Comparison of ENCODE assay signal across 8 mouse cellular contexts in the genomic region with DNA sequence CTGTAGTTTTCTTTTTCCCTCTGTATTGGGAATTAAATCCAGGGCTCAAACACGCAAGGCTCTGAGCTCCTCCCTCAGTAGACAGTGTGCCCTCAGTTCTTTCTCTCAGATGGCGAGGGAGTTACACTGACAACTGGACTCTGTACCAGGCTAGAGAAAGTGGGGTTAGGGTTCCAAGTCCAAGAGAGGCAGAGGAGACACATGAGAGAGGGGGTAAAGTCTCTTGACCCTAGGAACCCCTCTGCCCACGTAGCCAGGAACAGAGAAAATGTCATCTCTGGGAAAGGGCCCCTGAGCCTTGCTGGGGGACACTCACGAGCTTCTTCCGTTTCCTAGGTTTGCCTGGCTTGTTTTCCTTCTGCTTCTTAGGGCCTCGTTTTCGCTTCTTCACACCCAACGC. TPM values are rescaled to one million over a fixed set of nuclear protein-coding genes. Genes with fewer than 3 reads are reported as not detected.
A peak's percentile ranks its signal among the peaks of the same experiment; 100 is the strongest.
DNase-seq lines count a peak whose midpoint lies in the region; ATAC-seq lines count a peak whose summit lies in the region.

No protein-coding gene starts in this region.

- no peak overlapping the region for H3K4me3 ChIP-seq in heart, embryonic 12.5 days
- H3K4me3 ChIP-seq in forebrain, embryonic 11.5 days (ENCODE audit: low read depth, low read length), result no peak overlapping the region; the same call in 1 of the 2 replicates
- H3K4me3 ChIP-seq in kidney, embryonic 15.5 days (replicated peaks), result peak overlapping the region; percentile 94
- H3K4me3 ChIP-seq in midbrain, embryonic 15.5 days, result no peak overlapping the region

- no peak for ATAC-seq in heart, embryonic 12.5 days (ENCODE audit: insufficient number of reproducible peaks, low FRiP score)
- no peak for ATAC-seq in forebrain, embryonic 11.5 days (replicated peaks; ENCODE audit: low FRiP score)
- no peak for ATAC-seq in kidney, embryonic 15.5 days (replicated peaks; ENCODE audit: low FRiP score)
- ATAC-seq in midbrain, embryonic 15.5 days (replicated peaks), result no peak

- peak overlapping the region; percentile 97 for H3K4me2 ChIP-seq in heart, embryonic 12.5 days
- H3K4me2 ChIP-seq in forebrain, embryonic 11.5 days (ENCODE audit: low read depth, low read length, severe bottlenecking), result no peak overlapping the region
- peak overlapping the region; percentile 87 for H3K4me2 ChIP-seq in kidney, embryonic 15.5 days
- H3K4me2 ChIP-seq in midbrain, embryonic 15.5 days, result peak overlapping the region; percentile 93; the same call in 1 of the 2 replicates

- H3K9me3 ChIP-seq in heart, embryonic 12.5 days (replicated peaks), result no peaks in the 10 kb centered on the region
- H3K9me3 ChIP-seq in forebrain, embryonic 11.5 days (ENCODE audit: control insufficient read depth, low read length), result no peaks in the 10 kb centered on the region
- H3K9me3 ChIP-seq in kidney, embryonic 15.5 days (replicated peaks), result no peaks in the 10 kb centered on the region
- no peaks in the 10 kb centered on the region for H3K9me3 ChIP-seq in midbrain, embryonic 15.5 days

- DNase-seq in heart, postnatal 14 days, result no peak
- DNase-seq in forebrain, embryonic 11.5 days (ENCODE audit: low spot score), result no peak
- no peak for DNase-seq in urinary bladder, postnatal 25 days (ENCODE audit: low spot score)
- no peak for DNase-seq in c-Kit-positive CD71-positive TER-119-positive erythroid progenitor cells, embryonic 14.5 days (ENCODE audit: low spot score)
- DNase-seq in urinary bladder, adult 18-20 months (ENCODE audit: low spot score in 2 of 2), result no peak

- no peaks in the 10 kb centered on the region for H3K27me3 ChIP-seq in heart, embryonic 12.5 days (replicated peaks)
- H3K27me3 ChIP-seq in forebrain, embryonic 11.5 days (ENCODE audit: control insufficient read depth, insufficient read depth, low read length), result no peaks in the 10 kb centered on the region
- H3K27me3 ChIP-seq in kidney, embryonic 15.5 days, result no peaks in the 10 kb centered on the region
- H3K27me3 ChIP-seq in midbrain, embryonic 15.5 days (replicated peaks), result no peaks in the 10 kb centered on the region

- peaks cover 43% of the 10 kb centered on the region for H3K36me3 ChIP-seq in heart, embryonic 12.5 days
- peaks cover 24% of the 10 kb centered on the region for H3K36me3 ChIP-seq in forebrain, embryonic 11.5 days (ENCODE audit: control insufficient read depth, insufficient read depth, low read length)
- H3K36me3 ChIP-seq in kidney, embryonic 15.5 days, result peaks cover 45% of the 10 kb centered on the region
- H3K36me3 ChIP-seq in midbrain, embryonic 15.5 days (replicated peaks), result peaks cover 42% of the 10 kb centered on the region

- H3K27ac ChIP-seq in heart, embryonic 12.5 days (ENCODE audit: poor library complexity, severe bottlenecking), result peak overlapping the region; percentile 97
- H3K27ac ChIP-seq in forebrain, embryonic 11.5 days (ENCODE audit: low read depth, low read length), result no peak overlapping the region
- peak overlapping the region; percentile 100 for H3K27ac ChIP-seq in kidney, embryonic 15.5 days
- H3K27ac ChIP-seq in midbrain, embryonic 15.5 days, result peak overlapping the region; percentile 100; the same call in 1 of the 2 replicates

- peaks cover 35% of the 10 kb centered on the region for H3K4me1 ChIP-seq in heart, embryonic 12.5 days (replicated peaks)
- peaks cover 26% of the 10 kb centered on the region for H3K4me1 ChIP-seq in forebrain, embryonic 11.5 days (replicated peaks; ENCODE audit: control insufficient read depth, insufficient read depth, low read length)
- peaks cover 46% of the 10 kb centered on the region for H3K4me1 ChIP-seq in kidney, embryonic 15.5 days
- H3K4me1 ChIP-seq in midbrain, embryonic 15.5 days, result peaks cover 36% of the 10 kb centered on the region

- intact Hi-C loops in heart, postnatal 14 days (cut with DNase I), result loop anchor here (2.0 kb wide), 2 partner anchors 24 kb away; partner anchors contain the start of gene Rnf227

- WGBS in heart, embryonic 12.5 days, result 56% methylated on average over 8 of the region's 8 CpGs
- 52% methylated on average over 8 of the region's 8 CpGs for WGBS in forebrain, embryonic 11.5 days
- 31% methylated on average over 8 of the region's 8 CpGs for WGBS in kidney, embryonic 15.5 days
- 57% methylated on average over 8 of the region's 8 CpGs for WGBS in midbrain, embryonic 15.5 days

- H3K9ac ChIP-seq in heart, embryonic 12.5 days, result no peak overlapping the region
- H3K9ac ChIP-seq in forebrain, embryonic 11.5 days (ENCODE audit: low read length), result peak overlapping the region; percentile 2; the same call in 1 of the 2 replicates
- peak overlapping the region; percentile 12; the same call in 1 of the 2 replicates for H3K9ac ChIP-seq in kidney, embryonic 15.5 days
- no peak overlapping the region for H3K9ac ChIP-seq in midbrain, embryonic 15.5 days

RNA-seq across cellular contexts. Expression of gene Chd3, which starts 4.8 kb away (rescaled TPM):
- polyA plus RNA-seq in heart, embryonic 12.5 days (2016; fragmentation: Nextera tagmentation; extraction: Ambion mirVana), result 19.2 and 23.5 TPM in 2 replicates
- total RNA-seq in heart, postnatal 14 days (2021), result 10 to 100 TPM; 45.4 to 47.4 TPM
- 53.0 and 61.4 TPM in 2 replicates for polyA plus RNA-seq in forebrain, embryonic 11.5 days (2014; fragmentation: Nextera tagmentation; extraction: Ambion mirVana)
- 54.8 and 62.8 TPM in 2 replicates for polyA plus RNA-seq in kidney, embryonic 15.5 days (2015; fragmentation: Nextera tagmentation; extraction: Ambion mirVana)
- polyA plus RNA-seq in midbrain, embryonic 15.5 days (2015; fragmentation: Nextera tagmentation; extraction: Ambion mirVana), result 98.2 and 102 TPM in 2 replicates

RNA-seq across cellular contexts. Expression of gene Rnf227, which starts 24.1 kb away (rescaled TPM):
- polyA plus RNA-seq in heart, embryonic 12.5 days (2016; fragmentation: Nextera tagmentation; extraction: Ambion mirVana), result 6.7 and 8.5 TPM in 2 replicates
- total RNA-seq in heart, postnatal 14 days (2021), result under 1 TPM; 0.34 to 0.48 TPM
- 25.7 and 30.1 TPM in 2 replicates for polyA plus RNA-seq in forebrain, embryonic 11.5 days (2014; fragmentation: Nextera tagmentation; extraction: Ambion mirVana)
- 16.6 and 17.1 TPM in 2 replicates for polyA plus RNA-seq in kidney, embryonic 15.5 days (2015; fragmentation: Nextera tagmentation; extraction: Ambion mirVana)
- 278 and 308 TPM in 2 replicates for polyA plus RNA-seq in midbrain, embryonic 15.5 days (2015; fragmentation: Nextera tagmentation; extraction: Ambion mirVana)

RNA-seq across cellular contexts. Expression of gene Naa38, which starts 30.9 kb away (rescaled TPM):
- 147 and 150 TPM in 2 replicates for polyA plus RNA-seq in heart, embryonic 12.5 days (2016; fragmentation: Nextera tagmentation; extraction: Ambion mirVana)
- 10 to 100 TPM; 85.4 to 91.7 TPM for total RNA-seq in heart, postnatal 14 days (2021)
- 105 and 109 TPM in 2 replicates for polyA plus RNA-seq in forebrain, embryonic 11.5 days (2014; fragmentation: Nextera tagmentation; extraction: Ambion mirVana)
- polyA plus RNA-seq in kidney, embryonic 15.5 days (2015; fragmentation: Nextera tagmentation; extraction: Ambion mirVana), result 153 and 155 TPM in 2 replicates
- 96.8 and 101 TPM in 2 replicates for polyA plus RNA-seq in midbrain, embryonic 15.5 days (2015; fragmentation: Nextera tagmentation; extraction: Ambion mirVana)

RNA-seq across cellular contexts. Expression of gene Cyb5d1, which starts 31.1 kb away (rescaled TPM):
- polyA plus RNA-seq in heart, embryonic 12.5 days (2016; fragmentation: Nextera tagmentation; extraction: Ambion mirVana), result 24.8 and 27.1 TPM in 2 replicates
- 10 to 100 TPM; 25.0 to 29.3 TPM for total RNA-seq in heart, postnatal 14 days (2021)
- 43.7 and 44.4 TPM in 2 replicates for polyA plus RNA-seq in forebrain, embryonic 11.5 days (2014; fragmentation: Nextera tagmentation; extraction: Ambion mirVana)
- 30.2 and 30.5 TPM in 2 replicates for polyA plus RNA-seq in kidney, embryonic 15.5 days (2015; fragmentation: Nextera tagmentation; extraction: Ambion mirVana)
- polyA plus RNA-seq in midbrain, embryonic 15.5 days (2015; fragmentation: Nextera tagmentation; extraction: Ambion mirVana), result 32.7 and 33.5 TPM in 2 replicates

RNA-seq across cellular contexts. Expression of gene Tmem88, which starts 33.7 kb away (rescaled TPM):
- polyA plus RNA-seq in heart, embryonic 12.5 days (2016; fragmentation: Nextera tagmentation; extraction: Ambion mirVana), result 34.4 and 35.7 TPM in 2 replicates
- 10 to 100 TPM; 37.4 to 39.6 TPM for total RNA-seq in heart, postnatal 14 days (2021)
- polyA plus RNA-seq in forebrain, embryonic 11.5 days (2014; fragmentation: Nextera tagmentation; extraction: Ambion mirVana), result 15.6 and 18.5 TPM in 2 replicates
- polyA plus RNA-seq in kidney, embryonic 15.5 days (2015; fragmentation: Nextera tagmentation; extraction: Ambion mirVana), result 41.9 and 44.3 TPM in 2 replicates
- 6.5 and 7.0 TPM in 2 replicates for polyA plus RNA-seq in midbrain, embryonic 15.5 days (2015; fragmentation: Nextera tagmentation; extraction: Ambion mirVana)

Comparison
In these comparisons a context has a peak if more than half of its experiments do, and no peak if none do; other contexts are left out.
1. H3K9ac ChIP-seq: peak in forebrain, embryonic 11.5 days (single experiment) and kidney, embryonic 15.5 days (single experiment); none in heart, embryonic 12.5 days (single experiment) and midbrain, embryonic 15.5 days (single experiment).